Mouse (Mus musculus) brain, embryonic 14.5 days (tissue): Measurements from ENCODE around the gene 4921536K21Rik. TPM values are rescaled to one million over a fixed set of nuclear protein-coding genes. Genes with fewer than 3 reads are reported as not detected.
"Not testable (repeated sequence)": the region's sequence is repeated elsewhere in the genome, so short reads cannot be mapped to it uniquely, and the experiment has no call there.

Experiments
- DNase-seq: peaks from one replicate; pipeline ENCODE4 v3.0.0-alpha.2; 2011; ENCODE audit warnings: low read depth
- CTCF ChIP-seq: fragments of 200-500 bp; IDR thresholded peaks from 2 replicates; pipeline ENCODE4 v1.5.1; 2012; ENCODE audit warnings: inconsistent platforms, mild to moderate bottlenecking, moderate library complexity, borderline replicate concordance; ENCODE audit not compliant: insufficient read depth, insufficient read length; ENCODE audit errors: extremely low read depth
- POLR2A ChIP-seq: fragments of 200-500 bp; IDR thresholded peaks from 2 replicates; pipeline ENCODE4 v1.6.1; 2012; ENCODE audit warnings: mild to moderate bottlenecking, inconsistent platforms, borderline replicate concordance; ENCODE audit not compliant: poor library complexity, insufficient read depth, insufficient read length, severe bottlenecking; ENCODE audit errors: extremely low read depth
- polyA plus RNA-seq: library from polyadenylated mRNA; depleted of rRNA; stranded (reverse); fragments of >200 nt; gene quantifications from 2 replicates; pipeline ENCODE4 v1.2.3, GENCODE M21; 2012

The 4921536K21Rik gene
- polyA plus RNA-seq, 1 experiment = 1.0 TPM

DNA sequence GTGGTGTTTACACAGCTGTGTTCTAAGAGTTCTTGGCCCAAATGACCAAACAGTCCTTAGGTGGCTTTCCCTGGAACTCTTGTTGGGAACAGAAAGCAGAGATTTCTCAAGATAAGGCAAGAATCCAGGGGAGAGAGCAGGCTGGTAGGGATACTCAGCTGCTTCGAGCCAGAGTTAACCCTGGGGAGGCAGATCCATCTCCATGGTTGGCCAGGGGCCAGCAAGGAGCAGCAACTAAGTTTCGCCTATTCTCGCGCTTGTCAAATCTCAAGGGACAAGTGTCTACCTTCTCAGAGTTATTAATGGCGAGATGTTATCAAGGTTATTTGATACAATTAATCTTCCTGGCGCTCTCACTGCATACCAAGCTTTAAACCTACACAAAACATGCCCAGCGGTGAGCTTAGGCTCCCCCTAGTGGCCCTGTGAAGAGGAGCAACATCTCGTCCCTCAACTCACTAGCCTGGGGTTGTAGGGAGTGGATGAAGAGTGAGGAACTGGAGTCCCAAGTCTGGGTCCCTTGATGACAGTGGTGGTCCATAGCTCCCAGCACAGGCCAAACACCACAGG lies 26.5 kb upstream of the 4921536K21Rik start:
- peak; percentile 71 for DNase-seq
- TF ChIP-seq CTCF (peak; percentile 86), POLR2A (no peak)

DNA sequence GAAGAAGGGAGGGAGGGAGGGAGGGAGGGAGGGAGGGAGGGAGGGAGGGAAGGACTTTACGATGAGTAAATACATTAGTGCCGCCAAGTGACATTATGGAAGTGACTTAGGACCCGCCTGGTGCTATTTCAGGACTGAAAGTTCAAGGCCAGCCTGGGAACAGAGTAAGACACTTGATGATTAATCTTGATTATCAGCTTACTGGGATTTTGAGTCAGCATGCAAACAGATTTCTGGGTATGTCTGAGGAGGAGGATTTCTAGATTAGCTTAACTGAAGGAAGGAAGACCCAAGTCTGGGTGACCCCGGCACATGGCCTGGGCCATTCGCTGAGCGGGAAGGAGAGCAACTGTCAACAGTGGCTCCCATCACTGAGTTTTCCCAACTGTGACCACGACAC lies 25.6 kb upstream of the 4921536K21Rik start:
- no peak for DNase-seq
- TF ChIP-seq CTCF (no peak), POLR2A (no peak)

DNA sequence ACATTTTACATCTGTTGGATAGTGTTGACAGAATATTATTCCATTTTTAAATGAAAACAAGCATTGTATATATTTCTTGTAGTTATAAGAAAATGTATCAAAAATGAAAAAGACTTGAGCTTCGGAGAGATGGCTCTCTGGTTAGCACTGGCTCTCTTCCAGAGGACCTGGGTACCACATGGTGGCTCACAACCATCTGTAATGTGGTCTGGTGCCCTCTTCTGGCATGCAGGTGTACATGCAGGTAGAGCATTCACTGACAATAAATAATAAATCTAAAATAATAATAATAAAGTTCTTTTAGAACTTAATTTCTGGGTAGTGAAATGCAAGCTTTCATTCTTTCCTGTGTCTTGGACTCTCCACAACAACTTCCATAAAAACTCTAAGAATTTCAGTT lies 23.8 kb upstream of the 4921536K21Rik start:
- peak; percentile 52 for DNase-seq
- TF ChIP-seq CTCF (peak; percentile 49; the same call in 1 of the 2 replicates), POLR2A (no peak)

- TF ChIP-seq CTCF (peak; percentile 95), POLR2A (no peak)
These were observed 19.4 kb upstream of the 4921536K21Rik start, which contains the start of gene Slc35e4 for GRCm38 (mm10) chr11:3914109-3914840. Slc35e4 (minus strand) TSS chr11:3914664.

DNA sequence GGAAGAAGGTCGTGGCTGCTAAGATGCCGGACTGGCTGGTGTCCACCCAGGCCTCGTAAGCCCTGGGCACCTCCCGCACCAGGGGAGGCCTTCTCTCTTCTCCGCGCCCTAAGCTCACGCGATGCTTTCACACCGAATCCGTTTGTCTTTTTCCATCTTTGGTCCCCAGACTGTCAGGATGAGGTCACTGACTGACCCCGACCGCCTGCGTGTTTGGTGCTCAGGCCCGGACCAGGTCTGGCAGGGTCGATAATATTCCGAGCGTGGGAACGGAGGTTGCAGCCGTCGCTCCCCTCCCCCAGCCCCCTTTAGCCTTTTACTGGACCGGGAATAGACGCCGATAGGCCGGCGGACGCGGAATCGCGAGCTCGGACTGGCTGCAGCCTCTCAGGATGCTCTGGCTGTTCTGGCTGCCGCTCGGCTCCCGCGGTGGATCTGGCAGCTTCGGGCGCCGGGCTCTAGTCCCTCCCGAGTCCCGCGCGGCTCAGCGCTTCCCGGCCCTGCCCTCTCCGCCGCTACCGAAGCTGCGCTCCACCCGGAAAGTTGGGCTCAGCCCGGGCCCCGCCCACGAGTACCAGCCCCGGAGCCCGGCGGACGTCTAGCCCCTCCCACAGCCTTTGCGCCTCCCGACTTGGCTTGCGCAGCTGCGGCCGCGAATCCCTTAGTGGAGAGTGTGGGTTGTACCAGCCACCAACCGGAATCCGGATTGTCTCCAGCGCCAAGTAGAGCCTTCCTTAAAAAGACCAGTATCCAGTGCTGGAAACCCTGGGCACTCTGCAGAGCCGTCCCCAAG lies 18.6 kb upstream of the 4921536K21Rik start:
- no peak for TF ChIP-seq CTCF
- TF ChIP-seq POLR2A = peak; percentile 21; the same call in 1 of the 2 replicates
- peak; percentile 95 for DNase-seq

More at GRCm38 (mm10) chr11:3914109-3914840, 19.4 kb upstream of the 4921536K21Rik start, which contains the start of gene Slc35e4:
- DNase-seq = peak; percentile 90

GRCm38 (mm10) chr11:3912875-3913271 lies 18.0 kb upstream of the 4921536K21Rik start:
- DNase-seq = peak; percentile 55
- TF ChIP-seq POLR2A = no peak
- TF ChIP-seq CTCF = no peak; the same call in 1 of the 2 replicates

- TF ChIP-seq POLR2A (no peak), CTCF (no peak)
- peak; percentile 89 for DNase-seq
These were observed 17.4 kb upstream of the 4921536K21Rik start for GRCm38 (mm10) chr11:3912100-3912874.

- DNase-seq = not testable (repeated sequence)
These were observed 16.5 kb upstream of the 4921536K21Rik start for GRCm38 (mm10) chr11:3911440-3911839.

GRCm38 (mm10) chr11:3910513-3911310 lies 15.8 kb upstream of the 4921536K21Rik start:
- TF ChIP-seq CTCF (no peak), POLR2A (no peak)
- DNase-seq = no peak

- DNase-seq = no peak
- no peak for TF ChIP-seq POLR2A
- TF ChIP-seq CTCF = no peak
These were observed 14.3 kb upstream of the 4921536K21Rik start for GRCm38 (mm10) chr11:3909236-3909635.

DNA sequence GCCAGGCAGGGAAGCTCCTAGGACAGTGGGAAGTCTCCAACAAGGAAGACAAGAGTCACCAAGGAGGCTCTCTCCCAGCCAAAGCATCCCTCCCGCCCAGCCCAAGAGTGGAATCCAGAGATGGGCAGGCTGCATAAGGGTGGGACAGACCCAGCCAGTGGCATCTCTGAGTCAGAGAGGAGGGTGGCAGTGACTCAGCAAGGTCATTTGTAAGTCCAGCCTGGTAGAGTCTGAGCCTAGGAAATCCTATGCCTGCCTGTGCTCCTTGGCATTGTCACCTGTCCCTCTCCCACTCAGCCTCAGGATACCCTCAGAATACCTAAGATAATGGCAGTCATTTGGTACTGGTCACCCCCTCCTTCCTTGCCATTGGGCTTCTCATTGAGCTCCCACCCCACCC lies 10.5 kb upstream of the 4921536K21Rik start:
- TF ChIP-seq POLR2A = no peak
- no peak for TF ChIP-seq CTCF
- DNase-seq = no peak
